Mouse (Mus musculus): ENCODE results near the gene Cdc34. TPM values are rescaled to one million over a fixed set of nuclear protein-coding genes. Genes with fewer than 3 reads are reported as not detected.

The Cdc34 gene
- polyA plus RNA-seq, 1 experiment from 2014 or later: 213 TPM

GRCm38 (mm10) chr10:79705951-79706350 lies 24.0 kb downstream of the Cdc34 start:
- Histone ChIP-seq H3K27ac (ENCODE audit: low read depth, low read length) (peak overlapping the region; percentile 92), H3K4me2 (peak overlapping the region; percentile 82), H3K4me1 (replicated peaks; ENCODE audit: control insufficient read depth, insufficient read depth, low read length) (peaks cover 48% of the 10 kb centered on the region), H3K27me3 (replicated peaks; ENCODE audit: control insufficient read depth, insufficient read depth, low read length) (no peaks in the 10 kb centered on the region), H3K4me3 (ENCODE audit: low read depth, low read length) (peak overlapping the region; percentile 95), H3K36me3 (ENCODE audit: control insufficient read depth, insufficient read depth, low read length) (peaks cover 37% of the 10 kb centered on the region), H3K9ac (ENCODE audit: low read depth, low read length) (peak overlapping the region; percentile 98), H3K9me3 (ENCODE audit: control insufficient read depth, low read length) (no peaks in the 10 kb centered on the region)
- ATAC-seq (replicated peaks; ENCODE audit: low FRiP score) (peak; percentile 78), DNase-seq (ENCODE audit: low spot score) (peak; percentile 63)
- 52% methylated on average over 5 of the region's 5 CpGs for WGBS

- WGBS: 65% methylated on average over 5 of the region's 5 CpGs
- H3K4me1 ChIP-seq (replicated peaks; ENCODE audit: control insufficient read depth, insufficient read depth, low read length): peaks cover 44% of the 10 kb centered on the region
- ATAC-seq (replicated peaks; ENCODE audit: low FRiP score) (no peak), DNase-seq (ENCODE audit: low spot score) (no peak)
- no peaks in the 10 kb centered on the region for H3K27me3 ChIP-seq (replicated peaks; ENCODE audit: control insufficient read depth, insufficient read depth, low read length)
- H3K9ac ChIP-seq (ENCODE audit: low read depth, low read length): peak overlapping the region; percentile 98
- H3K4me2 ChIP-seq: peak overlapping the region; percentile 82
- H3K27ac ChIP-seq (ENCODE audit: low read depth, low read length): peak overlapping the region; percentile 92
- no peaks in the 10 kb centered on the region for H3K9me3 ChIP-seq (ENCODE audit: control insufficient read depth, low read length)
- peak overlapping the region; percentile 95 for H3K4me3 ChIP-seq (ENCODE audit: low read depth, low read length)
- H3K36me3 ChIP-seq (ENCODE audit: control insufficient read depth, insufficient read depth, low read length): peaks cover 43% of the 10 kb centered on the region
Observed at GRCm38 (mm10) chr10:79706406-79707094, 24.6 kb downstream of the Cdc34 start.

- Histone ChIP-seq H3K4me1 (replicated peaks; ENCODE audit: control insufficient read depth, insufficient read depth, low read length) (peaks cover 44% of the 10 kb centered on the region), H3K9me3 (ENCODE audit: control insufficient read depth, low read length) (no peaks in the 10 kb centered on the region), H3K9ac (ENCODE audit: low read depth, low read length) (peak overlapping the region; percentile 98), H3K4me3 (ENCODE audit: low read depth, low read length) (peak overlapping the region; percentile 95), H3K36me3 (ENCODE audit: control insufficient read depth, insufficient read depth, low read length) (peaks cover 48% of the 10 kb centered on the region), H3K27ac (ENCODE audit: low read depth, low read length) (peak overlapping the region; percentile 92), H3K4me2 (peak overlapping the region; percentile 82), H3K27me3 (replicated peaks; ENCODE audit: control insufficient read depth, insufficient read depth, low read length) (no peaks in the 10 kb centered on the region)
- ATAC-seq (replicated peaks; ENCODE audit: low FRiP score): no peak
- no peak for DNase-seq (ENCODE audit: low spot score)
- WGBS: 68% methylated on average over 1 of the region's 1 CpGs
Observed at GRCm38 (mm10) chr10:79707162-79707561, 25.2 kb downstream of the Cdc34 start.

- Histone ChIP-seq H3K4me3 (ENCODE audit: low read depth, low read length) (peak overlapping the region; percentile 95), H3K27ac (ENCODE audit: low read depth, low read length) (no peak overlapping the region), H3K27me3 (replicated peaks; ENCODE audit: control insufficient read depth, insufficient read depth, low read length) (no peaks in the 10 kb centered on the region), H3K9ac (ENCODE audit: low read depth, low read length) (peak overlapping the region; percentile 98), H3K4me2 (peak overlapping the region; percentile 82; the same call in 1 of the 2 replicates), H3K9me3 (ENCODE audit: control insufficient read depth, low read length) (no peaks in the 10 kb centered on the region), H3K4me1 (replicated peaks; ENCODE audit: control insufficient read depth, insufficient read depth, low read length) (peaks cover 48% of the 10 kb centered on the region), H3K36me3 (ENCODE audit: control insufficient read depth, insufficient read depth, low read length) (peaks cover 48% of the 10 kb centered on the region)
- no peak for DNase-seq (ENCODE audit: low spot score)
- 65% methylated on average over 4 of the region's 4 CpGs for WGBS
- no peak for ATAC-seq (replicated peaks; ENCODE audit: low FRiP score)
Observed at GRCm38 (mm10) chr10:79707759-79708158, 25.8 kb downstream of the Cdc34 start.

GRCm38 (mm10) chr10:79708668-79709067 lies 26.7 kb downstream of the Cdc34 start:
- no peak overlapping the region for H3K9ac ChIP-seq (ENCODE audit: low read depth, low read length)
- peaks cover 48% of the 10 kb centered on the region for H3K36me3 ChIP-seq (ENCODE audit: control insufficient read depth, insufficient read depth, low read length)
- no peaks in the 10 kb centered on the region for H3K9me3 ChIP-seq (ENCODE audit: control insufficient read depth, low read length)
- no peak overlapping the region for H3K27ac ChIP-seq (ENCODE audit: low read depth, low read length)
- H3K27me3 ChIP-seq (replicated peaks; ENCODE audit: control insufficient read depth, insufficient read depth, low read length): no peaks in the 10 kb centered on the region
- DNase-seq (ENCODE audit: low spot score): no peak
- peaks cover 52% of the 10 kb centered on the region for H3K4me1 ChIP-seq (replicated peaks; ENCODE audit: control insufficient read depth, insufficient read depth, low read length)
- 91% methylated on average over 21 of the region's 21 CpGs for WGBS
- 0 out of 2 replicates have a peak overlapping the region, but pooled peaks have one; percentile 30 for H3K4me2 ChIP-seq
- H3K4me3 ChIP-seq (ENCODE audit: low read depth, low read length): peak overlapping the region; percentile 19; the same call in 1 of the 2 replicates
- no peak for ATAC-seq (replicated peaks; ENCODE audit: low FRiP score)

- Histone ChIP-seq H3K36me3 (ENCODE audit: control insufficient read depth, insufficient read depth, low read length) (peaks cover 48% of the 10 kb centered on the region), H3K4me3 (ENCODE audit: low read depth, low read length) (no peak overlapping the region), H3K27me3 (replicated peaks; ENCODE audit: control insufficient read depth, insufficient read depth, low read length) (no peaks in the 10 kb centered on the region; the same call in 1 of the 2 replicates), H3K9me3 (ENCODE audit: control insufficient read depth, low read length) (no peaks in the 10 kb centered on the region), H3K9ac (ENCODE audit: low read depth, low read length) (no peak overlapping the region), H3K4me1 (replicated peaks; ENCODE audit: control insufficient read depth, insufficient read depth, low read length) (peaks cover 52% of the 10 kb centered on the region), H3K27ac (ENCODE audit: low read depth, low read length) (0 out of 2 replicates have a peak overlapping the region, but pooled peaks have one; percentile 16), H3K4me2 (no peak overlapping the region)
- 36% methylated on average over 7 of the region's 7 CpGs for WGBS
- DNase-seq (ENCODE audit: low spot score): no peak
- ATAC-seq (replicated peaks; ENCODE audit: low FRiP score): no peak
Observed at GRCm38 (mm10) chr10:79709307-79709706, 27.3 kb downstream of the Cdc34 start.

- no peak overlapping the region for H3K27ac ChIP-seq (ENCODE audit: low read depth, low read length)
- ATAC-seq (replicated peaks; ENCODE audit: low FRiP score) (peak; percentile 23), DNase-seq (ENCODE audit: low spot score) (no peak)
- peaks cover 26% of the 10 kb centered on the region for H3K27me3 ChIP-seq (replicated peaks; ENCODE audit: control insufficient read depth, insufficient read depth, low read length)
- peaks cover 33% of the 10 kb centered on the region for H3K4me1 ChIP-seq (replicated peaks; ENCODE audit: control insufficient read depth, insufficient read depth, low read length)
- peaks cover 41% of the 10 kb centered on the region for H3K36me3 ChIP-seq (ENCODE audit: control insufficient read depth, insufficient read depth, low read length)
- 86% methylated on average over 1 of the region's 1 CpGs for WGBS
- H3K4me2 ChIP-seq: no peak overlapping the region; the same call in 1 of the 2 replicates
- H3K9me3 ChIP-seq (ENCODE audit: control insufficient read depth, low read length): no peaks in the 10 kb centered on the region
- H3K9ac ChIP-seq (ENCODE audit: low read depth, low read length): no peak overlapping the region
- no peak overlapping the region for H3K4me3 ChIP-seq (ENCODE audit: low read depth, low read length)
Observed at GRCm38 (mm10) chr10:79712029-79712428, 30.0 kb downstream of the Cdc34 start.

- H3K27ac ChIP-seq (ENCODE audit: low read depth, low read length): peak overlapping the region; percentile 60
Observed at GRCm38 (mm10) chr10:79712499-79713126, 30.6 kb downstream of the Cdc34 start.

More at GRCm38 (mm10) chr10:79712499-79713126, 30.6 kb downstream of the Cdc34 start:
- ATAC-seq (replicated peaks; ENCODE audit: low FRiP score) (peak; percentile 90), DNase-seq (ENCODE audit: low spot score) (peak; percentile 83)
- Histone ChIP-seq H3K9me3 (ENCODE audit: control insufficient read depth, low read length) (no peaks in the 10 kb centered on the region), H3K4me2 (peak overlapping the region; percentile 32), H3K36me3 (ENCODE audit: control insufficient read depth, insufficient read depth, low read length) (peaks cover 35% of the 10 kb centered on the region), H3K4me1 (replicated peaks; ENCODE audit: control insufficient read depth, insufficient read depth, low read length) (peaks cover 30% of the 10 kb centered on the region), H3K4me3 (ENCODE audit: low read depth, low read length) (no peak overlapping the region), H3K27me3 (replicated peaks; ENCODE audit: control insufficient read depth, insufficient read depth, low read length) (peaks cover 32% of the 10 kb centered on the region), H3K9ac (ENCODE audit: low read depth, low read length) (peak overlapping the region; percentile 11; the same call in 1 of the 2 replicates)
- 21% methylated on average over 4 of the region's 6 CpGs for WGBS

All from liver, embryonic 11.5 days (tissue).